In genomic region chr9:22409501-22409900, GRCm38 (mm10) we compare ENCODE assay signal across 21 mouse cellular contexts. TPM values are rescaled to one million over a fixed set of nuclear protein-coding genes. Genes with fewer than 3 reads are reported as not detected.
"Had no signal": no experiment of that assay in that cellular context is flagged by ENCODE, and none has a peak within 500 bp of the region (broad histone marks: within the 10 kb centered on the region; RNA-seq: fewer than 3 reads in every experiment).

No protein-coding gene starts in this region.

- H3K36me3 ChIP-seq: limb, embryonic 10.5 days; liver, embryonic 13.5 days; midbrain, embryonic 12.5 days; neural tube, embryonic 12.5 days had no signal

- H3K9ac ChIP-seq: liver, embryonic 13.5 days; midbrain, embryonic 12.5 days; neural tube, embryonic 12.5 days had no signal

- H3K4me1 ChIP-seq: limb, embryonic 10.5 days; midbrain, embryonic 12.5 days; neural tube, embryonic 12.5 days had no signal

- H3K27ac ChIP-seq: limb, embryonic 10.5 days; liver, embryonic 13.5 days; macrophage; midbrain, embryonic 12.5 days; neural tube, embryonic 12.5 days; stomach, postnatal 0 days had no signal

- H3K4me2 ChIP-seq: liver, embryonic 13.5 days; midbrain, embryonic 12.5 days; neural tube, embryonic 12.5 days had no signal

- DNase-seq: kidney, adult 8-10 months; kidney, postnatal 36 days; liver, embryonic 13.5 days; lung, adult 2 months; lung, postnatal 10 days; thymus, adult 2 months; thymus, postnatal 36 days had no signal

- H3K9me3 ChIP-seq: limb, embryonic 10.5 days; liver, embryonic 13.5 days; midbrain, embryonic 12.5 days; neural tube, embryonic 12.5 days had no signal

- H3K4me3 ChIP-seq: limb, embryonic 10.5 days; liver, embryonic 13.5 days; midbrain, embryonic 12.5 days; neural tube, embryonic 12.5 days had no signal

- H3K27me3 ChIP-seq: midbrain, embryonic 12.5 days; neural tube, embryonic 12.5 days had no signal

RNA-seq across cellular contexts. Expression of gene Gm17545, which starts 44.6 kb away (rescaled TPM):
- total RNA-seq: layer of hippocampus, adult 18-20 months; layer of hippocampus, postnatal 14 days; left cerebral cortex, adult 18-20 months; left cerebral cortex, postnatal 14 days; megakaryocyte-erythroid progenitor cell, adult 5-6 weeks; neutrophil, adult 5-6 weeks had no signal
- polyA plus RNA-seq: intestine, embryonic 14.5 days; kidney, embryonic 16.5 days; limb, embryonic 10.5 days; limb, embryonic 14.5 days; liver, embryonic 13.5 days; lung, adult 2 months; macrophage; midbrain, embryonic 12.5 days; neural tube, embryonic 12.5 days; stomach, postnatal 0 days; thymus, adult 2 months had no signal
